Mouse (Mus musculus) cerebellum, adult 2 months (tissue): Measurements from ENCODE around the gene Pds5a.

Experiments
- CTCF ChIP-seq: fragments of 200-500 bp; IDR thresholded peaks from 2 replicates; pipeline ENCODE4 v1.5.1; 2011; ENCODE audit warnings: low read depth, mild to moderate bottlenecking, control low read depth, low read length, moderate library complexity, borderline replicate concordance; ENCODE audit not compliant: insufficient read depth
- POLR2A ChIP-seq: fragments of 200-500 bp; IDR thresholded peaks from 2 replicates; pipeline ENCODE4 v1.6.1; 2011; ENCODE audit warnings: low read length, control low read depth, borderline replicate concordance; ENCODE audit not compliant: insufficient read depth

GRCm38 (mm10) chr5:65586291-65586690, 111.8 kb downstream of the Pds5a start:
- TF ChIP-seq POLR2A, result no peak
- TF ChIP-seq CTCF, result no peak
